Mouse (Mus musculus): ENCODE data around the gene Me3. TPM values are rescaled to one million over a fixed set of nuclear protein-coding genes. Genes with fewer than 3 reads are reported as not detected.

Me3 gene
- polyA plus RNA-seq, 1 experiment from 2014 or later = 39.5 TPM

DNA sequence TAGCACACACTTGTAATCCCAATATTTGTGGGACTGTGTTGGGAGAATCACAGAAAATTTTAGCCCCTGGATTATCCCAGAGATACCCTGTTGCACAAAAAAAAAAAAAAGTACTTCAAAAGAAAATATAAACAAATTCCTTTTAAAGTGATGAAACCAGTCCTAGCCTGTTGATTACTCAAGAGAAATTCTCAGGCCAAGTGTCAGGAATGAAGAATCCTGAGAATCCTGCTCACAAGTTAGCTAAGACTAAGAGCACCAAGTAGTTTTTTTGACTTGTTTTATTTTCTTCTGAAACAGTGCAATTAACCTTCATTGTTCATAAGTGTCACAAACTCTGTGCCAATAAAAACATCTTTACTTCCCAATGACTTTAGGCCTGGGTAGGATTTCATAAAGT, 44.0 kb downstream of the Me3 start:
- Histone ChIP-seq H3K4me3 (replicated peaks; ENCODE audit: low read depth, low read length) (no peak overlapping the region), H3K27me3 (ENCODE audit: insufficient read depth, low read length) (no peaks in the 10 kb centered on the region), H3K36me3 (ENCODE audit: insufficient read depth, low read length) (no peaks in the 10 kb centered on the region), H3K9ac (ENCODE audit: low read depth, low read length) (no peak overlapping the region), H3K4me2 (ENCODE audit: low read length) (no peak overlapping the region), H3K9me3 (replicated peaks; ENCODE audit: low read length) (no peaks in the 10 kb centered on the region), H3K4me1 (replicated peaks; ENCODE audit: insufficient read depth, low read length) (no peaks in the 10 kb centered on the region), H3K27ac (no peak overlapping the region)
- DNase-seq (ENCODE audit: low spot score) (peak; percentile 48), ATAC-seq (replicated peaks; ENCODE audit: low FRiP score, low read depth) (no peak)
- no peak for TF ChIP-seq CTCF (IDR thresholded peaks at IDR 0.05; ENCODE audit: low read depth)

DNA sequence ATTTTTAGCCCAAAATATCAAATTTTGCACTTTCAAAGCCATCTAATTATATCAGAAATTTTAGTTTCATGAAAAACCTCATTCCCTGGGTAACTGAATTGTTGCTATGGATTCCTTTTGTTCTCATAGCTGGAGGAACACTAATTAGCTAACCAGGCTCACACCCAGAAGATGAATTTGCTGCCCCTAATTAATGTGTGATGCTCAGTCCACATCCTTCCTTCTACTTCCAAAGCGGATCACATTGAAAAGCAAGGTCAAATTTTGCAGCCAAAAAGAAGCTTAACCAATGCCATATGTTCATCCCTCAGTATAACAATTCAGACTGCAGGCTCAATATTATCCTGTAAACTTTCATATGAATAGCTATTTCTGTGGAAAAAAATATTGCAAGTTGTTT, 45.7 kb downstream of the Me3 start:
- no peaks in the 10 kb centered on the region for H3K4me1 ChIP-seq (replicated peaks; ENCODE audit: insufficient read depth, low read length)
- no peak overlapping the region for H3K4me3 ChIP-seq (replicated peaks; ENCODE audit: low read depth, low read length)
- no peaks in the 10 kb centered on the region for H3K9me3 ChIP-seq (replicated peaks; ENCODE audit: low read length)
- DNase-seq (ENCODE audit: low spot score) (peak; percentile 47), ATAC-seq (replicated peaks; ENCODE audit: low FRiP score, low read depth) (no peak)
- H3K27ac ChIP-seq = no peak overlapping the region
- no peak overlapping the region for H3K9ac ChIP-seq (ENCODE audit: low read depth, low read length)
- no peak overlapping the region for H3K4me2 ChIP-seq (ENCODE audit: low read length)
- no peaks in the 10 kb centered on the region for H3K36me3 ChIP-seq (ENCODE audit: insufficient read depth, low read length)
- H3K27me3 ChIP-seq (ENCODE audit: insufficient read depth, low read length) = no peaks in the 10 kb centered on the region
- WGBS = 66% methylated on average over 1 of the region's 1 CpGs
- no peak for TF ChIP-seq CTCF (IDR thresholded peaks at IDR 0.05; ENCODE audit: low read depth)

DNA sequence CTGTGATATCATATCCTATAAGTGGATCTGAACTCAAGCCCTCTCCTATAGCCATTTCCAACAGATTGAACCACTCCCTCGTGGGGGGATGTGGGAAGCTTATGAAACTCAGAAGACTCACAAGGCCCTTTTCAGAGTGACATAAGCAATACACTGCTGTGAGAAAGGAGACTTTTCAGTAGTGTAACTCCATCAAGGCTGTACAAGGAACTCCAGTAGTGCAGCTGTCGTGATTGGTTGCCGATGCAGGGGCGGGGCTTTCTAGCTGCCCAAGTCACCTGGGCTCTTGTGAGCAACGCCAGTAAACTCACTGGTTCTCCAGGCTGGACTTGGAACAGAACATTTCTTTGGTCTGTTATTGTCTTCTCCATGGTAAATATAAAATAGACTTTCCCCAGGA, 46.5 kb downstream of the Me3 start:
- no peak overlapping the region for H3K4me2 ChIP-seq (ENCODE audit: low read length)
- H3K9me3 ChIP-seq (replicated peaks; ENCODE audit: low read length) = no peaks in the 10 kb centered on the region
- ATAC-seq (replicated peaks; ENCODE audit: low FRiP score, low read depth) (no peak), DNase-seq (ENCODE audit: low spot score) (no peak)
- no peaks in the 10 kb centered on the region for H3K36me3 ChIP-seq (ENCODE audit: insufficient read depth, low read length)
- no peak overlapping the region for H3K27ac ChIP-seq
- H3K4me1 ChIP-seq (replicated peaks; ENCODE audit: insufficient read depth, low read length) = no peaks in the 10 kb centered on the region
- 86% methylated on average over 5 of the region's 5 CpGs for WGBS
- TF ChIP-seq CTCF (IDR thresholded peaks at IDR 0.05; ENCODE audit: low read depth) = no peak
- no peak overlapping the region for H3K4me3 ChIP-seq (replicated peaks; ENCODE audit: low read depth, low read length)
- H3K9ac ChIP-seq (ENCODE audit: low read depth, low read length) = no peak overlapping the region
- no peaks in the 10 kb centered on the region for H3K27me3 ChIP-seq (ENCODE audit: insufficient read depth, low read length)

DNA sequence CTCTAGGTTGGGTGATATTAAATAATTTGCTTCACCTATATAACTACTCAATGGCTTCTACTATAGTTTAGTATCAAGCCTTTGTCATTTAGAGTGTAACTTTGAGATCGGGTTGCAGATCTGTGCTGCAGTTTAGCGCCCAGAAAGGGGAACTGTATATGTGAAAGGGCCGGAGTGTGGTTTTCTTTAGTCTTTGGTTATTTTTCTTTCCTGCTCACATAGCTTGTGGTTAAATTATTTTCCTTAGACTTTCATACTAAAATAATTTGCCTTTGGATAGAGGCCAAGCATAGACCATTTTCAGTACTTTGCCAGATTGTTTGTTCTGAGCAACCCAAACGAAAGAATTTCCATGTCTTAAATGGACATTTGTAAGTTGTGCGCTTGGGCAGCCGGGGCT, 46.9 kb downstream of the Me3 start:
- 67% methylated on average over 6 of the region's 6 CpGs for WGBS
- Histone ChIP-seq H3K36me3 (ENCODE audit: insufficient read depth, low read length) (no peaks in the 10 kb centered on the region), H3K9ac (ENCODE audit: low read depth, low read length) (no peak overlapping the region)

DNA sequence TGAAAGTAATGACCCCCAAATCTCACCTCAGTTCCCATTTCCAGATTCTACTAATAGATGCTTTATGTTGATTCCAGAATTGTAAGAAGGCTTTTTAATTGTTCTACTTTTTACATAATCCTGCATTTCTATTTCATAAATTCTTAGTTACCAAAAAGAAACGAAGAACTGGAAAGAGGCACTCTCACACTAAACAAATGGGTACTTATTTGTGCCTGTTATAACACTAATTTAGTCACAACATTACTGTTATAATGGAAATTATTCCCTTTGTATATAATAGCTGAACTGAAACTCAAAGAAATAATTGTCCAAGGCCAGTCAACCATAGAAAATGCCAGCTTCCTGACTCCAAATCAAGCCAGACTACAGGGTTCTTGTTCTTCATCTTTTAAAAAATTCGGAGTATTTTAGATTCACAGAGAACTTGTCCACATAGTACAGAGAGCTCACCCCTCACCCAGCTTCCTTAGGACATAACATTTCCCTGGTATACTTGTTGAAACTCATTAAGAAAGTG, 47.5 kb downstream of the Me3 start:
- H3K4me2 ChIP-seq (ENCODE audit: low read length) = no peak overlapping the region
- H3K36me3 ChIP-seq (ENCODE audit: insufficient read depth, low read length) = no peaks in the 10 kb centered on the region
- no peaks in the 10 kb centered on the region for H3K9me3 ChIP-seq (replicated peaks; ENCODE audit: low read length)
- H3K9ac ChIP-seq (ENCODE audit: low read depth, low read length) = no peak overlapping the region
- no peak for TF ChIP-seq CTCF (IDR thresholded peaks at IDR 0.05; ENCODE audit: low read depth)
- H3K27me3 ChIP-seq (ENCODE audit: insufficient read depth, low read length) = no peaks in the 10 kb centered on the region
- H3K4me3 ChIP-seq (replicated peaks; ENCODE audit: low read depth, low read length) = no peak overlapping the region
- 83% methylated on average over 2 of the region's 2 CpGs for WGBS
- H3K4me1 ChIP-seq (replicated peaks; ENCODE audit: insufficient read depth, low read length) = no peaks in the 10 kb centered on the region
- ATAC-seq (replicated peaks; ENCODE audit: low FRiP score, low read depth) (no peak), DNase-seq (ENCODE audit: low spot score) (no peak)
- no peak overlapping the region for H3K27ac ChIP-seq

More for the DNA sequence above, 46.9 kb downstream of the Me3 start:
- no peaks in the 10 kb centered on the region for H3K9me3 ChIP-seq (replicated peaks; ENCODE audit: low read length)
- H3K4me3 ChIP-seq (replicated peaks; ENCODE audit: low read depth, low read length) = no peak overlapping the region
- H3K4me2 ChIP-seq (ENCODE audit: low read length) = no peak overlapping the region
- no peaks in the 10 kb centered on the region for H3K4me1 ChIP-seq (replicated peaks; ENCODE audit: insufficient read depth, low read length)
- no peaks in the 10 kb centered on the region for H3K27me3 ChIP-seq (ENCODE audit: insufficient read depth, low read length)
- ATAC-seq (replicated peaks; ENCODE audit: low FRiP score, low read depth) (no peak), DNase-seq (ENCODE audit: low spot score) (no peak)
- no peak overlapping the region for H3K27ac ChIP-seq
- no peak for TF ChIP-seq CTCF (IDR thresholded peaks at IDR 0.05; ENCODE audit: low read depth)

DNA sequence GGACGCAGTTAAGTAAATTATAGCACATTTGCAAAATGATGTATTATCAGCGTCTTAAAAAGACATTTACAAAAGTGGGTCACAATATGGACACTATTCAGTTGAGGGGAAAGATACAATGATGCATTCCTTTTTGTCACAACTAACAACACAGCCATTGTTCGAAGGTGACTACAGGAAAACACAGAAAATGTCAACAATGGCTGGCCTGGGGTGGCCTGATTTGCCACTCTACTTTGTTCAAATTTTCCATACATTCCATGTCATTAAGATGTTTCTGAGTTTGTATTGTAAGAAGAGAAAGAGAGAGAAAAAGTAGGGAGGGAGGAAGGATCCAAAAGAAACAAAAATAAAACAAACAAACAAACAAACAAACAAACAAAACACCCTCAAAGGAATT, 48.7 kb downstream of the Me3 start:
- Histone ChIP-seq H3K9ac (ENCODE audit: low read depth, low read length) (no peak overlapping the region), H3K36me3 (ENCODE audit: insufficient read depth, low read length) (no peaks in the 10 kb centered on the region), H3K4me3 (replicated peaks; ENCODE audit: low read depth, low read length) (no peak overlapping the region), H3K9me3 (replicated peaks; ENCODE audit: low read length) (no peaks in the 10 kb centered on the region), H3K4me1 (replicated peaks; ENCODE audit: insufficient read depth, low read length) (no peaks in the 10 kb centered on the region), H3K27ac (no peak overlapping the region), H3K27me3 (ENCODE audit: insufficient read depth, low read length) (no peaks in the 10 kb centered on the region), H3K4me2 (ENCODE audit: low read length) (no peak overlapping the region)
- TF ChIP-seq CTCF (IDR thresholded peaks at IDR 0.05; ENCODE audit: low read depth) = no peak
- no peak for DNase-seq (ENCODE audit: low spot score)
- 90% methylated on average over 3 of the region's 3 CpGs for WGBS
- no peak for ATAC-seq (replicated peaks; ENCODE audit: low FRiP score, low read depth)

Measured in kidney, postnatal 0 days (tissue).